Mouse (Mus musculus) splenic B cell, adult 2 months (primary cell): ENCODE results near the gene Nat14.
"Not testable (repeated sequence)": the region's sequence is repeated elsewhere in the genome, so short reads cannot be mapped to it uniquely, and the experiment has no call there.

Source experiments
- DNase-seq: peaks from one replicate; pipeline ENCODE4 v3.0.0-alpha.2; 2011; ENCODE audit warnings: low read depth, low spot score
- H3K27me3 ChIP-seq: 2 replicates; pipeline ENCODE4 v1.6.1; 2012; ENCODE audit warnings: mild to moderate bottlenecking, low read length, moderate library complexity, mixed read lengths; ENCODE audit not compliant: control insufficient read depth, poor library complexity, insufficient read depth, severe bottlenecking
- H3K36me3 ChIP-seq: 2 replicates; pipeline ENCODE4 v1.6.1; 2012; ENCODE audit warnings: mild to moderate bottlenecking, low read length, moderate library complexity, mixed read lengths; ENCODE audit not compliant: control insufficient read depth, poor library complexity, insufficient read depth, severe bottlenecking

Nat14 gene

GRCm38 (mm10) chr7:4921824-4922482, at the start of gene Nat14:
Gene Nat14 (plus strand): TSS chr7:4922028.
- no peaks in the 10 kb centered on the region for H3K27me3 ChIP-seq
- H3K36me3 ChIP-seq, result peaks cover 3% of the 10 kb centered on the region
- DNase-seq, result no peak

DNA sequence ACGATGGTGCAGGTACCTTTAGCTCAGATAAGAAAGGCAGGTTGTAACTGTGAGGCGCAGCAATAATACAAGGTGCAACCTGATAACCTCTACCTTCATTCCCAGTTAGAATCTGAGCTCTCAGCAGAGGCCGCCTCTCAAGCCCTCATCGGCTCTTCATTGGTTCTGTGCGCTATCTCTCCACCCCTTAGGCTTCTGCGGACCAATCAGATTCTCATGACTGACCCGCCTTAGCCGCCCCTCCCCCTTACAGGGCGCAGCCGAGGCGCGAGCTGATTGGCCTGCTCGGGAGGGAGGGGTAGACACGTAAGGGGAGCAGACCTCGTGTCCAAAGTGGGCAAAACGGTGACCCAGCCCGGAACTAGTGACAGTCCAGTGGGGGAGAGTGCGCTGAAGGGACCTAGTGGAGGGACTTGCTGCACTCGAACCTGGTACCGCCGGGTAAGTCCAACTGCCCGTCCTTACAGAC, 45.0 kb upstream of the Nat14 start, which contains the start of gene Isoc2a:
Isoc2a (plus strand) TSS at position 401 of the 469 bp plus-strand sequence.
- Histone ChIP-seq H3K27me3 (no peaks in the 10 kb centered on the region), H3K36me3 (no peaks in the 10 kb centered on the region)
- peak; percentile 96 for DNase-seq

DNA sequence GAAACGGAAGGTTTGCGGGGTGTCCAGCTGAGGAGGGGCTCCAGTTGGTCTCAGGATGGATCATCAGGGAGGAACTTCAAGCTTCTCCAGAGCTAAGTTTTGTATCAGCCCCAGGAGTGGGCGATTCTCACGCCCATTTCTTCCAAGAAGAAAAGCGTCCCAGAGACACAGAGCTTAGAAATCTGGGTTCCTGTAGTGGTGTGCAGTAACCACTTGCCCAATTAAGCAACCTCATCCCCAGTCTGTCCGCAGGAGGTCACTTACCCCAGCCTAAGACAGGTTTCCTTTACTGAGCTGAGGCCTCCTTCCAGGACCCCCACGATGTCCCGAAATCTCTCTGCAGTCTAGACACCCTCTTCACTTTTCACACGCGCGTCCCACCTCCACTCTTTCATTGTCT, 44.6 kb upstream of the Nat14 start:
- H3K36me3 ChIP-seq, result no peaks in the 10 kb centered on the region
- DNase-seq, result no peak
- no peaks in the 10 kb centered on the region for H3K27me3 ChIP-seq

- no peaks in the 10 kb centered on the region for H3K27me3 ChIP-seq
- H3K36me3 ChIP-seq, result no peaks in the 10 kb centered on the region
- peak; percentile 65 for DNase-seq
Measured at GRCm38 (mm10) chr7:4878186-4878585, 43.6 kb upstream of the Nat14 start.

DNA sequence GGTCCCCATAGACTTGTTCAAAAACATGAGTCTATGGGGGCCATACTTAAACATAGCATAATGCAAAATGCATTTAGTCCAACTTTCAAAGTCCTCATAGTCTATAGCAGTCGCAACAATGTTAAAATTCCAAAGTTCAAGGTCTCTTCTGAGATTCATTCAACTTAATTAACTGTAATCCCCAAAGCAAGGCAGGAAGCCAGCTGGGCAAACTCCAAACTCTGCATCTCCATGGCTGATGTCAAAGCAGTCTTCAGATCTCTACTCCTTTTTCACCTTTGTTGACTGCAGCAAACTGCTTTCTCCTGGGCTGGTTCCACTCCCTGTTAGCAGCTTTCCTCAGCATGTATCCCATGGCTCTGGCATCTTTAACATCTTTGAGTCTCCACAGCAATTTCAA, 42.8 kb upstream of the Nat14 start:
- DNase-seq, H3K36me3 ChIP-seq, H3K27me3 ChIP-seq: not testable (repeated sequence)

GRCm38 (mm10) chr7:4886680-4887079, 35.1 kb upstream of the Nat14 start:
- Histone ChIP-seq H3K36me3 (no peaks in the 10 kb centered on the region), H3K27me3 (no peaks in the 10 kb centered on the region)
- DNase-seq, result no peak

- H3K27me3 ChIP-seq, result no peaks in the 10 kb centered on the region
- no peak for DNase-seq
- H3K36me3 ChIP-seq, result peaks cover 2% of the 10 kb centered on the region; the same call in 1 of the 2 replicates
Measured at GRCm38 (mm10) chr7:4895186-4895585, 26.6 kb upstream of the Nat14 start.

GRCm38 (mm10) chr7:4898851-4899648, 22.8 kb upstream of the Nat14 start:
- peaks cover 2% of the 10 kb centered on the region; the same call in 1 of the 2 replicates for H3K27me3 ChIP-seq
- no peak for DNase-seq
- H3K36me3 ChIP-seq, result no peaks in the 10 kb centered on the region

DNA sequence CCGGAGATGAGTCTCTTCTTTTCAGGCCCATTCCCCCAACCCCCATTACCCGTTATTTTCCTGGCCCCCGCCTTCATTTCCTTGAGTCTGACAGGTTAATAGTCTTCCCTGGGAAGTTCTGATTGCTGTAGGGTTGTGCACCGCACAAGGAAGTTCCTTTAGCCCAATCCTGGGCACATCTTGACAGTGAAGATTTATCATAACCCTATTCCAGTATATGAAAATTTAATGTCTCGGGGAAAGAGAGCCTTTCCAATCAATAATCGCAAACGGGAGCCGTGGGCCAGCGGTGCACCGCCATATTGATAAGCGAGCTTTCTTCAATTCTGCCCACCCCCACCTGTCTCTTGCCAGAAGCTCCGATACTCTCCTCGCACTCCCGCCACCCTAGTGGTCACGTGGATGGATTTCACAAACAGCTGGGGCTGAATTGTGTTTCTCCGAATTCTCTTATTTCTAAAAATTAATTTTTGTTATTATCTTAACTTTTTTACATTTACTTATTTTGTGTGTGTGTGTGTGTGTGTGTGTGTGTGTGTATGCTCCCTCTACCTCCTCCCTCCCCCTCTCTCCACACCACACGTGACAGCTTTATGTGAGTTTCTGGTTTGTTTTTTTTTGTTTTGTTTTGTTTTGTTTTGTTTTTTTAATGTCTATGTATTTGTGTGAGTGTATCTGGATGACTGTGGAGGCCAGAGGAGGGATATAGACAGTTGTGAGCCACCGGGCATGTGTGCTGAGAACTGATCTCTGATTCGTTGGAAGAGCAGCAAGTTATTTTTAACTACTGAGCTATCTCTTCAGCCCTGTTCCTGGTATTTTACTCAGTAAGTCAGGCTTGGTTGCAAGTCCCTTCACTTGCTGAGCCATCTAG, 21.9 kb upstream of the Nat14 start:
- Histone ChIP-seq H3K36me3 (no peaks in the 10 kb centered on the region), H3K27me3 (peaks cover 2% of the 10 kb centered on the region; the same call in 1 of the 2 replicates)
- DNase-seq, result no peak

DNA sequence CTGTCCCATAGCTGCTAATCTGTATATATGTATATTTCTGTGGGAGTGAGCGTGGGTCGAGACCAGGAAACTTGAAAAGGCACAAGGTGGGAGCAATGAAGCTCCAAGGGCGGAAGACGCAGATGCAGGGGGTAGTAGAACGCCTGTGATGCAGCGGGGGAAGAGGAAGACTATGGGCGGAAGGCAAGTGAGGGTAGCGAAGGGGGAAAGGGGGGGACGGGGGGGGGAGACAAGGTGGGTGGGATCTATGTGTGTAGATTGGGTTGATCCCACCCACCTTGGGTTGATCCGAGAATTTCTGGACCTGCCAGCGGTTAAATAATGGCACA, 21.3 kb upstream of the Nat14 start:
- H3K27me3 ChIP-seq, result peaks cover 2% of the 10 kb centered on the region; the same call in 1 of the 2 replicates
- no peaks in the 10 kb centered on the region for H3K36me3 ChIP-seq
- no peak for DNase-seq

GRCm38 (mm10) chr7:4901171-4901570, 20.7 kb upstream of the Nat14 start:
- Histone ChIP-seq H3K27me3 (peaks cover 2% of the 10 kb centered on the region; the same call in 1 of the 2 replicates), H3K36me3 (no peaks in the 10 kb centered on the region)
- peak; percentile 53 for DNase-seq

DNA sequence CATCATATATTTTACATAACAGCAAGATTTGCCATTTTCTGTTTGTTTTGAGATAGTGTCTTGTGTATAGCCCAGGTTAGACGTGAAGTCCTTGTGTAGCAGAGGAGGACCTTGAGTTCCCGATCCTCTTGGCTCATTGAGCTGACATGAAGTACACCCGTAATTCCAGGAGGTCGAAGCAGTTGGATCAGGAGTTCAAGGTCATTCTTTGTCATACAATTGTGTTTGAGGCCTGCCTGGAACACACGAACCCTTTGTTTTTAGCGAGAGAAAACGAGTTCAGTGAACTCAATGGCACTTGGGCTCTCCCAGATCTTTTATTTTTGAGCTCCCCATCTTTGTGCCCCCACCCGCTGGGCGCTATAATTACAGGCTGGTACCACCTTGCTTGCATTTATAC, 19.4 kb upstream of the Nat14 start:
- no peak for DNase-seq
- H3K27me3 ChIP-seq, result peaks cover 2% of the 10 kb centered on the region; the same call in 1 of the 2 replicates
- H3K36me3 ChIP-seq, result no peaks in the 10 kb centered on the region

DNA sequence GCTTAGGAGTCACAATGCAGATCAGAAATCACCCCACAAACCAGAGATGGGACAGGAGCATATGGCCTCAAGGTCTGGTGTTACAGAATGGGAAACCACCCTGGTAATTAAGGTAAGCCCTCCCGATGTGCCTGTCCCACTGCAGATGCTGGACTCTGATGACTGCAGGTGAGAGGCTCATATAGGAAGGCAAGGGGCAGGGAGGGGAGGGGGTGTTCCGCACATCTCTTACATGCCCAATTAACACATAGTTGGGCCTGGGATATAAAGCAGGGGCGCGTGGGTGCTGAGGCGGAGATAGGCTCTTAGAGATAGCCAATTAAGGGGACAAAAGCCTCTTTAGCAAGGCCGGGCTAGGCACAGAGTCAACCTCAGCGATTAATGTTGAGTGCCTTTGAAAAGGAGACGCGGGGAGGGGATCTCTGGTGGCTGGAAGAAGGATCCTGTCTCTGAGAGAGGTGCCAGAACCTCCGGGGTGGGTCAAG, 15.3 kb upstream of the Nat14 start, which contains the start of gene Gm36210:
Gm36210 (minus strand) TSS at position 51 of the 485 bp plus-strand sequence.
- no peaks in the 10 kb centered on the region for H3K36me3 ChIP-seq
- H3K27me3 ChIP-seq, result no peaks in the 10 kb centered on the region
- DNase-seq, result no peak

- DNase-seq, result peak; percentile 54
- no peaks in the 10 kb centered on the region for H3K27me3 ChIP-seq
Measured at GRCm38 (mm10) chr7:4911561-4911960, 10.3 kb upstream of the Nat14 start.

More at GRCm38 (mm10) chr7:4911561-4911960, 10.3 kb upstream of the Nat14 start:
- no peaks in the 10 kb centered on the region for H3K36me3 ChIP-seq
